Mouse (Mus musculus): Measurements from ENCODE around the gene Cdc37. TPM values are rescaled to one million over a fixed set of nuclear protein-coding genes. Genes with fewer than 3 reads are reported as not detected.

Cdc37 gene
- total and polyA plus RNA-seq, 2 experiments from 2014 or later: 32.9 to 183 TPM

DNA sequence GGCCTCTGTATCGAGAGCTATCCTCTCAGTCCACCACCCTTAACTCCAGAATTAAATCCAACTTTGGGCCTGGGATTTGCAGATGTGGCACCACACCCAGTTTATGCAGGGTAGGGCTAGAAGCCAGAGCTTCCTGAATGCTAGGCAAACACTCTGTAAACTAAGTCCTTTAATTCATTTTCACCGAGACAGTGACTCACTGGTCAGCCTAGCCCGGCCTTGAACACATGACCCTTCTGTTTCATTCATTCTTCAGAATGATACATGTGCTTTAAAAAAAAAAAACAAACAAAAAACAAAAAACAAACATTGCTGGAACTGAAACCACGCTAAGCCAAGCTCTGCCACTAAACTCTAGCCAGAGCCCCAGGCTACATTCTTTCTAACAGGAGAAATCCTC lies 11.4 kb downstream of the Cdc37 start:
- Histone ChIP-seq H3K36me3 (replicated peaks; ENCODE audit: control insufficient read depth, insufficient read depth, low read length) (peaks cover 54% of the 10 kb centered on the region), H3K4me1 (ENCODE audit: control insufficient read depth, insufficient read depth) (peaks cover 11% of the 10 kb centered on the region; the same call in 1 of the 2 replicates), H3K9ac (replicated peaks; ENCODE audit: low read depth, low read length) (no peak overlapping the region), H3K27ac (ENCODE audit: low read depth) (no peak overlapping the region), H3K27me3 (ENCODE audit: control insufficient read depth, insufficient read depth, low read length) (no peaks in the 10 kb centered on the region), H3K4me2 (ENCODE audit: low read depth, low read length) (no peak overlapping the region), H3K4me3 (ENCODE audit: low read depth, low read length) (no peak overlapping the region), H3K9me3 (replicated peaks; ENCODE audit: control insufficient read depth, low read length) (no peaks in the 10 kb centered on the region)
- no peak for TF ChIP-seq EP300 (IDR thresholded peaks at IDR 0.05; ENCODE audit: low read depth)
- TF ChIP-seq CTCF (IDR thresholded peaks at IDR 0.05; ENCODE audit: low read depth): no peak
- no peak for ATAC-seq (ENCODE audit: insufficient read depth, low read depth)
- no peak for DNase-seq (ENCODE audit: low spot score)
- 70% methylated on average over 4 of the region's 4 CpGs for whole genome bisulfite sequencing

GRCm38 (mm10) chr9:21137229-21137628 lies 12.6 kb downstream of the Cdc37 start:
- DNase-seq (ENCODE audit: low spot score): peak; percentile 58
- TF ChIP-seq EP300 (IDR thresholded peaks at IDR 0.05; ENCODE audit: low read depth) (no peak), CTCF (IDR thresholded peaks at IDR 0.05; ENCODE audit: low read depth) (peak; percentile 66)

DNA sequence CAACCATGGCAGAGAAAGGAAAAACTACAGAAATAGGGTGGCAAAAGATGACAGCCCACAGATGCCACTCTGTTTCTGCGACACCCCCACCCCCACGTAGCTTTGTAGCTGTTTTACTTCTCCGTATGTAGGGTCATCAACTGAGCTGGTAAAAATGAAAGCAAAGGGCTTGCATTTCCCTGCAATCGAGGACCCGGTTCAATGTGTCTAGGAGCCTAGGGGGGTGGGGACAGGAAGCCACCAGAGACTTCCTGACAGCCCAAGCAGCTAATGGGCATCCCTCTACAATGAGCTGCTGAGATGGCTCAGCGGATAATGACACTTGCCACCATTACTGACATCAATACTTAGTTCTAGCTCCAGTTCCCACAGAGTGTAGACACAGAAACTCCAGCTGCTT lies 13.4 kb downstream of the Cdc37 start:
- Histone ChIP-seq H3K27ac (ENCODE audit: low read depth) (no peak overlapping the region), H3K4me2 (ENCODE audit: low read depth, low read length) (no peak overlapping the region), H3K9me3 (replicated peaks; ENCODE audit: control insufficient read depth, low read length) (no peaks in the 10 kb centered on the region), H3K36me3 (replicated peaks; ENCODE audit: control insufficient read depth, insufficient read depth, low read length) (peaks cover 35% of the 10 kb centered on the region), H3K4me1 (ENCODE audit: control insufficient read depth, insufficient read depth) (peaks cover 11% of the 10 kb centered on the region; the same call in 1 of the 2 replicates), H3K4me3 (ENCODE audit: low read depth, low read length) (no peak overlapping the region), H3K27me3 (ENCODE audit: control insufficient read depth, insufficient read depth, low read length) (no peaks in the 10 kb centered on the region), H3K9ac (replicated peaks; ENCODE audit: low read depth, low read length) (no peak overlapping the region)
- DNase-seq (ENCODE audit: low spot score): no peak
- WGBS: 58% methylated on average over 6 of the region's 6 CpGs
- no peak for TF ChIP-seq EP300 (IDR thresholded peaks at IDR 0.05; ENCODE audit: low read depth)
- no peak for TF ChIP-seq CTCF (IDR thresholded peaks at IDR 0.05; ENCODE audit: low read depth)
- ATAC-seq (ENCODE audit: insufficient read depth, low read depth): no peak

More at GRCm38 (mm10) chr9:21137229-21137628, 12.6 kb downstream of the Cdc37 start:
- Histone ChIP-seq H3K4me1 (ENCODE audit: control insufficient read depth, insufficient read depth) (peaks cover 11% of the 10 kb centered on the region; the same call in 1 of the 2 replicates), H3K27ac (ENCODE audit: low read depth) (no peak overlapping the region), H3K9ac (replicated peaks; ENCODE audit: low read depth, low read length) (no peak overlapping the region), H3K27me3 (ENCODE audit: control insufficient read depth, insufficient read depth, low read length) (no peaks in the 10 kb centered on the region), H3K9me3 (replicated peaks; ENCODE audit: control insufficient read depth, low read length) (no peaks in the 10 kb centered on the region), H3K36me3 (replicated peaks; ENCODE audit: control insufficient read depth, insufficient read depth, low read length) (peaks cover 43% of the 10 kb centered on the region), H3K4me2 (ENCODE audit: low read depth, low read length) (no peak overlapping the region), H3K4me3 (ENCODE audit: low read depth, low read length) (no peak overlapping the region)
- ATAC-seq (ENCODE audit: insufficient read depth, low read depth): peak; percentile 21; the same call in 1 of the 2 replicates
- 58% methylated on average over 3 of the region's 3 CpGs for WGBS

GRCm38 (mm10) chr9:21135941-21136381 lies 13.8 kb downstream of the Cdc37 start:
- Histone ChIP-seq H3K4me1 (ENCODE audit: control insufficient read depth, insufficient read depth) (peaks cover 11% of the 10 kb centered on the region; the same call in 1 of the 2 replicates), H3K27me3 (ENCODE audit: control insufficient read depth, insufficient read depth, low read length) (no peaks in the 10 kb centered on the region), H3K9ac (replicated peaks; ENCODE audit: low read depth, low read length) (no peak overlapping the region), H3K4me3 (ENCODE audit: low read depth, low read length) (no peak overlapping the region), H3K4me2 (ENCODE audit: low read depth, low read length) (no peak overlapping the region), H3K36me3 (replicated peaks; ENCODE audit: control insufficient read depth, insufficient read depth, low read length) (peaks cover 30% of the 10 kb centered on the region), H3K9me3 (replicated peaks; ENCODE audit: control insufficient read depth, low read length) (no peaks in the 10 kb centered on the region), H3K27ac (ENCODE audit: low read depth) (peak overlapping the region; percentile 22; the same call in 1 of the 2 replicates)
- WGBS: 52% methylated on average over 1 of the region's 1 CpGs
- no peak for TF ChIP-seq EP300 (IDR thresholded peaks at IDR 0.05; ENCODE audit: low read depth)
- TF ChIP-seq CTCF (IDR thresholded peaks at IDR 0.05; ENCODE audit: low read depth): no peak
- no peak for DNase-seq (ENCODE audit: low spot score)
- ATAC-seq (ENCODE audit: insufficient read depth, low read depth): no peak

GRCm38 (mm10) chr9:21135329-21135890 lies 14.4 kb downstream of the Cdc37 start:
- H3K4me3 ChIP-seq (ENCODE audit: low read depth, low read length): no peak overlapping the region
- no peak overlapping the region for H3K4me2 ChIP-seq (ENCODE audit: low read depth, low read length)
- peaks cover 11% of the 10 kb centered on the region; the same call in 1 of the 2 replicates for H3K4me1 ChIP-seq (ENCODE audit: control insufficient read depth, insufficient read depth)
- H3K9me3 ChIP-seq (replicated peaks; ENCODE audit: control insufficient read depth, low read length): no peaks in the 10 kb centered on the region
- no peak overlapping the region for H3K9ac ChIP-seq (replicated peaks; ENCODE audit: low read depth, low read length)
- peak overlapping the region; percentile 50 for H3K27ac ChIP-seq (ENCODE audit: low read depth)
- DNase-seq (ENCODE audit: low spot score) (no peak), ATAC-seq (ENCODE audit: insufficient read depth, low read depth) (no peak)
- WGBS: 74% methylated on average over 4 of the region's 4 CpGs
- H3K36me3 ChIP-seq (replicated peaks; ENCODE audit: control insufficient read depth, insufficient read depth, low read length): peaks cover 25% of the 10 kb centered on the region
- TF ChIP-seq EP300 (IDR thresholded peaks at IDR 0.05; ENCODE audit: low read depth) (no peak), CTCF (IDR thresholded peaks at IDR 0.05; ENCODE audit: low read depth) (no peak)
- no peaks in the 10 kb centered on the region for H3K27me3 ChIP-seq (ENCODE audit: control insufficient read depth, insufficient read depth, low read length)
